Mouse (Mus musculus): ENCODE results near the gene Eda2r.

DNA sequence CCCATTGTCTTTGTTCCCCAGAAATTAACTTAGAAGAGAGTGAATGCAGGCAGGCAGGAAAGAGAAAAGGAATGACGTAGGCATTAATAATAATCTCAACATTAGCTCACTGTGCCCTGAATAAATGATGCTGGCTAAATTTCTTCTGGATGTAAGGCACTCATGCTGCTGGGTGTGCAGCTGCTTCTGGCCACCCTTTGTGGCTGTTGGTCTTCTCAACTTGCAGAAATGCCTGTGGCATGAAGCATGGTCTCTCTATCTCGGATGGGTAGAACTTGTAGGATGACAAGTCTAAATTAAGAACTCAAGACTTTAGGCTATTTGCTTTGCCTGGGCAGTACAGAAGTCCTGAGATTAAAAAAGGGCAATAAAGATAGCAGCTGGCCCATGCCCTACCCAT is 8.3 kb downstream of the Eda2r start:
- TF ChIP-seq CTCF (IDR thresholded peaks at IDR 0.05; ENCODE audit: borderline replicate concordance, insufficient read depth, low read depth, low read length) (no peak), POLR2A (IDR thresholded peaks at IDR 0.05; ENCODE audit: borderline replicate concordance, insufficient read depth, low read length) (no peak)
